Mouse (Mus musculus) liver, embryonic 14.5 days (tissue): ENCODE results near the gene Iqcf5.

Source experiments
- CTCF ChIP-seq: IDR thresholded peaks from 2 replicates; pipeline ENCODE4 v1.5.1; 2016; ENCODE audit warnings: antibody characterized with exemption, low read depth, control low read depth
- EP300 ChIP-seq: IDR thresholded peaks from 2 replicates; pipeline ENCODE4 v1.6.1; 2016; ENCODE audit warnings: antibody characterized with exemption, low read depth

DNA sequence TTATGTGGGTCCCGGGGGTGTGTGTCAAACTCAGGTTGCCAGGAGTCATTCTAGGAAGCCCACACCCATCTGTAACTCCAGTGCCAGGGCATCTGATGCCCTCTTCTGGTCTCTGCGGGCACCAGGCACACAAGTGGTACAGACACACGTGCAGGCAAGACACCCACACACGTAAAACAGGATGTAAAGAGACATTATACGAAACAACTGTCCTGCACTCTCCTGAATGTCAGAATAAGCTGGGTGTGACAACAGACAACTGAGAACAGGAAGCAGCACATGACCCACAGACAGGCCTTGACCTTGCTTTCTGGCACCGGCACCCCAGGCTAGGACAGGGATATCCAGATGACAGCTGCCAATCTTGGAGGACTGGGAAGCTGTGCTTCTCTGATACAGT lies 45.1 kb upstream of the Iqcf5 start:
- 0 out of 2 replicates have a peak, but pooled peaks have one; percentile 13 for TF ChIP-seq CTCF
- no peak for TF ChIP-seq EP300
